Comparison of ENCODE assay signal across 25 mouse cellular contexts in the genomic region with DNA sequence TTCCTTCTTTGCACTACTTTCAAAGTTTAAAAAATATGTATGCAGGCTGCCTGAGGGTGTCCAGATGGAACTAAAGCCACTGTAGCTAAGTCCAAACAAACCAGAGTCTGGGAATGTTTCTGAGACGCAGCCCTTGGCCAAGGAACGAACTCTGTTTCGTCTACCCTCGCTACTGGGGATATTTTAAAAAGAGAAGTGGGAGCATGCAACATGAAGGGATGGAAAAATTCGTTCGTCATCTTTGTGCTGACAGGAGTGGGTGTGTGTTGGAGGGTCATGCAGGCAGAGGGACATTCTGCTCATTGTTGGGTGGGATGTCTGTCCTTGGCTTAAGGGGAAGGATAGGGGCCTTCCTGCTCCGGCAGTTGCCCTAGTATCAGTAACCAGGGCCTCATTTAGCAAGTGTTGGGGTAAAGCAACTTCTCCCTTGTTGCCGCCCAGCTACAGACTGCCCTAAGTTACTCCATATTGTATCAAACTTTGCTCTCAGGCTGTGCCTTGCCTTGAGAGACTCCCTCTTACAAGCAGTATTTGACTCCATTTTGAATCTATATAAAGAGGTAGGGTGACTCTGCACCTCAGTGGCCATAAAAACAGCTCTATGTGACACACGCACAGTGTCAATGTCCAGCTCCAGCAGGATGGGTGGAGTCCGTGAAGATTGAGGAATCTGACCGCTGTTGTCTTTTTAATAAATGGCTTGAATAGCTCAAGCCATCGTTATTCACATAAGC. TPM values are rescaled to one million over a fixed set of nuclear protein-coding genes. Genes with fewer than 3 reads are reported as not detected.
DNase-seq lines count a peak whose midpoint lies in the region; ATAC-seq and TF ChIP-seq lines count a peak whose summit lies in the region.
"Had no signal": no experiment of that assay in that cellular context is flagged by ENCODE, and none has a peak within 500 bp of the region (broad histone marks: within the 10 kb centered on the region; RNA-seq: fewer than 3 reads in every experiment).

No protein-coding gene starts in this region.

- in situ Hi-C loops in Patski (cut with MboI; ENCODE audit: low pct_unique_long_range_greater_than_20kb): no loop called here

- 74% methylated on average over 12 of the region's 12 CpGs for WGBS in kidney, postnatal 0 days
- 79% methylated on average over 12 of the region's 12 CpGs for WGBS in kidney, embryonic 16.5 days
- 69% methylated on average over 12 of the region's 12 CpGs for WGBS in intestine, embryonic 16.5 days

- H3K79me2 ChIP-seq in myocyte (ENCODE audit: control insufficient read depth, insufficient read depth): no peaks in the 10 kb centered on the region

- H3K4me1 ChIP-seq in kidney, postnatal 0 days (replicated peaks; ENCODE audit: insufficient read depth, low read length): no peaks in the 10 kb centered on the region
- H3K4me1 ChIP-seq in kidney, embryonic 16.5 days (ENCODE audit: insufficient read depth, low read length): no peaks in the 10 kb centered on the region
- H3K4me1 ChIP-seq in intestine, embryonic 16.5 days (ENCODE audit: control insufficient read depth, insufficient read depth, low read length): 0 out of 2 replicates have a peak, but pooled peaks cover 5% of the 10 kb centered on the region
- H3K4me1 ChIP-seq: forebrain, embryonic 10.5 days; forebrain, embryonic 12.5 days had no signal

- TF ChIP-seq CTCF in kidney, postnatal 0 days (IDR thresholded peaks at IDR 0.05; ENCODE audit: low read depth): no peak
- TF ChIP-seq CTCF in Patski (IDR thresholded peaks at IDR 0.05): no peak

- H3K27me3 ChIP-seq in kidney, postnatal 0 days (ENCODE audit: insufficient read depth, low read length): no peaks in the 10 kb centered on the region
- H3K27me3 ChIP-seq in kidney, embryonic 16.5 days (ENCODE audit: insufficient read depth, low read length): no peaks in the 10 kb centered on the region
- no peaks in the 10 kb centered on the region for H3K27me3 ChIP-seq in Patski
- no peaks in the 10 kb centered on the region for H3K27me3 ChIP-seq in intestine, embryonic 16.5 days (replicated peaks; ENCODE audit: control insufficient read depth, insufficient read depth, low read length)
- H3K27me3 ChIP-seq in myocyte (ENCODE audit: control insufficient read depth, insufficient read depth, insufficient read length): no peaks in the 10 kb centered on the region
- H3K27me3 ChIP-seq: embryonic facial prominence, embryonic 13.5 days; embryonic facial prominence, embryonic 15.5 days; forebrain, embryonic 12.5 days had no signal

- no peak for ATAC-seq in kidney, postnatal 0 days (replicated peaks; ENCODE audit: low FRiP score, low read depth)
- ATAC-seq in kidney, embryonic 16.5 days (ENCODE audit: low FRiP score, low TSS enrichment): no peak
- ATAC-seq in Patski: peak; percentile 76
- ATAC-seq in intestine, embryonic 16.5 days: peak; percentile 51; the same call in 1 of the 2 replicates
- ATAC-seq: forebrain, embryonic 14.5 days; forebrain, embryonic 16.5 days had no signal

- H3K36me3 ChIP-seq in kidney, postnatal 0 days (ENCODE audit: insufficient read depth, low read length): no peaks in the 10 kb centered on the region
- no peaks in the 10 kb centered on the region for H3K36me3 ChIP-seq in kidney, embryonic 16.5 days (ENCODE audit: insufficient read depth, low read length)
- no peaks in the 10 kb centered on the region for H3K36me3 ChIP-seq in intestine, embryonic 16.5 days (ENCODE audit: control insufficient read depth, insufficient read depth, low read length)
- H3K36me3 ChIP-seq in myocyte (ENCODE audit: control insufficient read depth, insufficient read depth): no peaks in the 10 kb centered on the region
- H3K36me3 ChIP-seq: embryonic facial prominence, embryonic 13.5 days; embryonic facial prominence, embryonic 15.5 days; forebrain, embryonic 10.5 days; forebrain, embryonic 12.5 days; G1E had no signal

- H3K9me3 ChIP-seq in kidney, postnatal 0 days (replicated peaks; ENCODE audit: low read length): no peaks in the 10 kb centered on the region
- H3K9me3 ChIP-seq in kidney, embryonic 16.5 days (ENCODE audit: low read length): no peaks in the 10 kb centered on the region
- no peaks in the 10 kb centered on the region for H3K9me3 ChIP-seq in intestine, embryonic 16.5 days (ENCODE audit: control insufficient read depth, low read length)
- H3K9me3 ChIP-seq: embryonic facial prominence, embryonic 13.5 days; embryonic facial prominence, embryonic 15.5 days; forebrain, embryonic 10.5 days; forebrain, embryonic 12.5 days had no signal

- POLR2A ChIA-PET in Patski (lab: Charles Lee): interaction anchor here (1.1 kb wide), 1 partner anchor 15 kb away, joined by 3 read pairs; no protein-coding TSS in a partner anchor

- no peak overlapping the region for H3K4me2 ChIP-seq in kidney, postnatal 0 days (ENCODE audit: low read length)
- no peak overlapping the region for H3K4me2 ChIP-seq in kidney, embryonic 16.5 days (replicated peaks; ENCODE audit: low read depth, low read length)
- H3K4me2 ChIP-seq in intestine, embryonic 16.5 days (ENCODE audit: low read depth, low read length): no peak overlapping the region
- peak overlapping the region; percentile 1 for H3K4me2 ChIP-seq in myocyte (ENCODE audit: low read depth)
- H3K4me2 ChIP-seq: embryonic facial prominence, embryonic 13.5 days; embryonic facial prominence, embryonic 15.5 days; forebrain, embryonic 12.5 days had no signal

- CTCF ChIA-PET in Patski (lab: Charles Lee): interaction anchor here (0.9 to 1.6 kb wide), 4 partner anchors 20 to 49 kb away, joined by 3 to 4 read pairs (median 4); no protein-coding TSS in a partner anchor

- no peak for TF ChIP-seq POLR2A in myocyte (IDR thresholded peaks at IDR 0.05; ENCODE audit: insufficient read length, low read depth)

- no peak overlapping the region for H3K9ac ChIP-seq in kidney, postnatal 0 days (ENCODE audit: low read depth, low read length)
- no peak overlapping the region for H3K9ac ChIP-seq in kidney, embryonic 16.5 days (replicated peaks; ENCODE audit: low read length)
- no peak overlapping the region for H3K9ac ChIP-seq in intestine, embryonic 16.5 days (ENCODE audit: low read depth, low read length)
- H3K9ac ChIP-seq: embryonic facial prominence, embryonic 13.5 days; embryonic facial prominence, embryonic 15.5 days; forebrain, embryonic 12.5 days had no signal

- no peak overlapping the region for H3K4me3 ChIP-seq in kidney, postnatal 0 days (replicated peaks; ENCODE audit: low read depth, low read length)
- H3K4me3 ChIP-seq in kidney, embryonic 16.5 days (ENCODE audit: low read length): no peak overlapping the region
- H3K4me3 ChIP-seq in intestine, embryonic 16.5 days (ENCODE audit: low read length): no peak overlapping the region
- no peak overlapping the region for H3K4me3 ChIP-seq in myocyte
- H3K4me3 ChIP-seq: embryonic facial prominence, embryonic 13.5 days; embryonic facial prominence, embryonic 15.5 days; erythroblast, embryonic 14.5 days; forebrain, embryonic 10.5 days; forebrain, embryonic 12.5 days had no signal

- H3K27ac ChIP-seq in kidney, postnatal 0 days: peak overlapping the region; percentile 54; the same call in 1 of the 2 replicates
- no peak overlapping the region for H3K27ac ChIP-seq in kidney, embryonic 16.5 days (ENCODE audit: low read length)
- no peak overlapping the region for H3K27ac ChIP-seq in intestine, embryonic 16.5 days (ENCODE audit: low read length)
- H3K27ac ChIP-seq: embryonic facial prominence, embryonic 13.5 days; embryonic facial prominence, embryonic 15.5 days; forebrain, embryonic 10.5 days; forebrain, embryonic 12.5 days had no signal

- H3ac ChIP-seq in myocyte (ENCODE audit: control insufficient read depth, insufficient read length): no peak overlapping the region

- no peak for DNase-seq in kidney, postnatal 0 days (ENCODE audit: low spot score)
- no peak for DNase-seq in Patski (ENCODE audit: low read depth, low spot score)
- no peak for DNase-seq in layer of hippocampus, adult 8-10 months (ENCODE audit: low spot score in 2 of 2)
- no peak for DNase-seq in right cerebral cortex, adult 18-20 months
- DNase-seq in layer of hippocampus, adult 9-11 months: no peak
- DNase-seq: adrenal gland, adult 2 months; adrenal gland, postnatal 10 days; adrenal gland, postnatal 25 days; cerebellum, adult 11 months; cerebellum, adult 18-20 months; cerebellum, adult 9-10 months; cerebellum, postnatal 10 days; cerebellum, postnatal 25 days had no signal

TF ChIP-seq in myocyte, 11 proteins besides CTCF, POLR2A, EP300 and RAD21:
- no peak for TF ChIP-seq TCF3 (IDR thresholded peaks at IDR 0.05; ENCODE audit: insufficient read length, low read depth)
- no peak for TF ChIP-seq USF1 (IDR thresholded peaks at IDR 0.05; ENCODE audit: low read depth)
- no peak for TF ChIP-seq MYOG (IDR thresholded peaks at IDR 0.05; ENCODE audit: control insufficient read depth in 1 of 3, insufficient read depth in 1 of 3, insufficient read length in 2 of 3, low read depth in 2 of 3)
- TF ChIP-seq MYOD1 (IDR thresholded peaks at IDR 0.05; ENCODE audit: control insufficient read depth in 1 of 3, insufficient read length in 2 of 3, low read depth in 2 of 3): no peak
- TF ChIP-seq MAX (IDR thresholded peaks at IDR 0.05; ENCODE audit: low read depth): no peak
- no peak for TF ChIP-seq SRF (IDR thresholded peaks at IDR 0.05; ENCODE audit: control insufficient read depth, insufficient read length, low read depth)
- no peak for TF ChIP-seq E2F4 (IDR thresholded peaks at IDR 0.05; ENCODE audit: insufficient read depth)
- no peak for TF ChIP-seq TCF12 (IDR thresholded peaks at IDR 0.05; ENCODE audit: insufficient read depth, poor library complexity, severe bottlenecking)
- no peak for TF ChIP-seq CEBPB (IDR thresholded peaks at IDR 0.05; ENCODE audit: insufficient read depth, poor library complexity, severe bottlenecking)

RNA-seq across cellular contexts. Expression of gene Dclk3, which starts 34.4 kb away (rescaled TPM):
- 8.6 and 9.0 TPM in 2 replicates for polyA plus RNA-seq in kidney, postnatal 0 days (2015; fragmentation: Nextera tagmentation; extraction: Ambion mirVana)
- 5.4 and 6.0 TPM in 2 replicates for polyA plus RNA-seq in kidney, embryonic 16.5 days (2015; fragmentation: Nextera tagmentation; extraction: Ambion mirVana)
- polyA plus RNA-seq in Patski (2021) (48.7 TPM), myocyte (2012; fragmentation: generic; extraction: Trizol) (not detected)
- 0.58 and 0.77 TPM in 2 replicates for polyA plus RNA-seq in intestine, embryonic 16.5 days (2015; fragmentation: Nextera tagmentation; extraction: Ambion mirVana)
- total RNA-seq in layer of hippocampus, adult 8-10 months (2022): 10 to 100 TPM; 13.6 to 17.0 (median 14.9) TPM
- polyA plus RNA-seq: C2C12; erythroblast, embryonic 14.5 days; G1E had no signal

Comparison
In these comparisons a context has a peak if more than half of its experiments do, and no peak if none do; other contexts are left out.
1. ATAC-seq: peak in Patski (single experiment) and intestine, embryonic 16.5 days (single experiment); none in kidney, postnatal 0 days (single experiment) and kidney, embryonic 16.5 days (single experiment).